Mouse (Mus musculus): Measurements from ENCODE around the gene Vmn2r45. TPM values are rescaled to one million over a fixed set of nuclear protein-coding genes. Genes with fewer than 3 reads are reported as not detected.
"Not testable (repeated sequence)": the region's sequence is repeated elsewhere in the genome, so short reads cannot be mapped to it uniquely, and the experiment has no call there.

Vmn2r45 gene
- total RNA-seq (2014; fragmentation: Nextera tagmentation): not detected in 2 replicates
- 0.11 TPM in 1 of 2 replicates, not detected in the other for total RNA-seq (2017)
- not detected in 2 replicates for polyA plus RNA-seq (2012)

DNA sequence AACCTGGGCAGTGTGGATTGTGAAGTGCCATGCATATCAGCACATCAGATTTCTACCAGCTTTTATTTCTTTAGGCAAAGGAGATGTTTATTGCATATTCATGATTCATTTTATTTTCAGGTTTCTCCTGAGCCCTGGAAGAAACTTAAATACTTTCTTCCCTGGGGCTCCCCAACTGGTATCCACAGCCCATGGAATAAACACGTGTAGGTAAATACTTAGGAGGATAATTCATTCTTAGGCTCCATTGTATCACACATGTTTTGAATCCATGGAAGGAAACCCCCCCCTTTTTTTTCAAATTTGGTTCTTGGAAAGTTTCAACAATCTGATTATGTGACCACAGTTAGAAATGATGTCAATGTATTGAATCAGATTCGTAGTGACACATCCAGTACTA lies at the start of gene Vmn2r45:
TSS of gene Vmn2r45 (minus strand) at position 101 of the 400 bp plus-strand sequence.
- DNase-seq (ENCODE audit: low spot score); H3K9me3 ChIP-seq (replicated peaks); H3K36me3 ChIP-seq (replicated peaks); H3K4me3 ChIP-seq (ENCODE audit: low read depth, low read length); ATAC-seq (ENCODE audit: extremely low read depth, insufficient number of reproducible peaks, low FRiP score, poor library complexity, severe bottlenecking); H3K4me1 ChIP-seq (ENCODE audit: insufficient read depth, low read depth, low read length); H3K27me3 ChIP-seq (ENCODE audit: insufficient read depth, low read length): not testable (repeated sequence)

Other genes with a start within 250 kb of the Vmn2r45 start
- gene Vmn2r43, start 228.5 kb downstream of the Vmn2r45 start, total RNA-seq (2014; fragmentation: Nextera tagmentation): not detected in 2 replicates
- 0.05 and 0.06 TPM in 2 replicates for gene Vmn2r43, start 228.5 kb downstream of the Vmn2r45 start, total RNA-seq (2017)
- not detected in 2 replicates for gene Vmn2r43, start 228.5 kb downstream of the Vmn2r45 start, polyA plus RNA-seq (2012)
- not detected in 2 replicates for gene Vmn2r44, start 105.7 kb downstream of the Vmn2r45 start, total RNA-seq (2014; fragmentation: Nextera tagmentation)
- gene Vmn2r44, start 105.7 kb downstream of the Vmn2r45 start, total RNA-seq (2017): 0.17 and 0.38 TPM in 2 replicates
- gene Vmn2r44, start 105.7 kb downstream of the Vmn2r45 start, polyA plus RNA-seq (2012): 0.01 TPM in 1 of 2 replicates, not detected in the other